Mouse (Mus musculus) MEL (cell line): ENCODE measurements around the gene Strbp.

ENCODE experiments used
- EP300 ChIP-seq, 2 experiments: IDR thresholded peaks; 2 replicates each; pipeline ENCODE4 v1.6.1; 2011; ENCODE audit warnings: improper control_type of control experiment in 2 of 2, low read length in 2 of 2, low read depth in 1 of 2, mild to moderate bottlenecking in 1 of 2
- MXI1 ChIP-seq: IDR thresholded peaks from 2 replicates; pipeline ENCODE4 v1.6.1; 2011; ENCODE audit warnings: mild to moderate bottlenecking, low read depth, low read length, improper control_type of control experiment
- POLR2A ChIP-seq, 2 experiments: IDR thresholded peaks; 2 replicates each; pipeline ENCODE4 v1.6.1; 2011 to 2012; ENCODE audit warnings: low read length in 2 of 2, mild to moderate bottlenecking in 2 of 2, control low read depth in 1 of 2, improper control_type of control experiment in 1 of 2, low read depth in 1 of 2, moderate library complexity in 1 of 2; ENCODE audit not compliant: control insufficient read depth in 1 of 2, insufficient read depth in 1 of 2, poor library complexity in 1 of 2
- USF1 ChIP-seq: IDR thresholded peaks from 2 replicates; pipeline ENCODE4 v1.6.1; 2014; ENCODE audit warnings: low read depth, mild to moderate bottlenecking, inconsistent platforms, low read length, improper control_type of control experiment, moderate library complexity
- ZC3H11A ChIP-seq: IDR thresholded peaks from 2 replicates; pipeline ENCODE4 v1.6.1; 2012; ENCODE audit warnings: low read depth, mild to moderate bottlenecking, inconsistent platforms, low read length, improper control_type of control experiment

DNA sequence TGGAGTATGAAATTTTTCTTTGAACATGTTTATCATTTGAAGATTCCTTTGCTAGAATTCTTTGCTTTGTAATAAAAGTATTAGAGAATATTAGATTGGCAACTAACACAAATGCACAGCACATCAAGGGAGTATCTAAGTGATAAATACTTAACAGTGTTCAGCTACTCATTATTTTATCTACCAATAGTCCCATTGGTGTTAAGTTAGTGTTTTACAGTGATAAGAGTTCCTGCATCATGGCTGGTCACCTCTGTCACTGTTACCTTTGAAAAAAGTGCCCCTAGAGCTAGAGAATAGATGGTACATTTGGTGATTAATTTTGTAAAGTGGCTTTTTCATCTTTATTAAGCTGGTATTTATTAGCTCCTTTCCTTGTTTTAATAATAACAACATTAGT is 217.3 kb downstream of the Strbp start:
- TF ChIP-seq EP300 (IDR thresholded peaks at IDR 0.05; ENCODE audit: low read depth in 1 of 2, low read length in 2 of 2) (no peak), USF1 (no peak), POLR2A (IDR thresholded peaks at IDR 0.05; ENCODE audit: control insufficient read depth in 1 of 2, insufficient read depth in 1 of 2, low read depth in 1 of 2, low read length in 2 of 2, poor library complexity in 1 of 2) (no peak), ZC3H11A (no peak), MXI1 (no peak)
